Mouse (Mus musculus) megakaryocyte, embryonic 14.5 days (primary cell): ENCODE measurements around the gene Dlx1.

Experiments used
- FLI1 ChIP-seq: IDR thresholded peaks from 2 replicates; pipeline ENCODE4 v1.6.1; 2012; ENCODE audit warnings: low read length, inconsistent platforms, mixed read lengths
- GATA1 ChIP-seq: IDR thresholded peaks from 3 replicates; pipeline ENCODE4 v1.6.1; 2012; ENCODE audit warnings: mixed read lengths, low read length, inconsistent platforms, borderline replicate concordance

GRCm38 (mm10) chr2:71526595-71527322, 1.2 kb upstream of the Dlx1 start:
- TF ChIP-seq GATA1 (no peak), FLI1 (no peak)
